Mouse (Mus musculus) heart, embryonic 12.5 days (tissue): ENCODE measurements around the gene Mtmr2. TPM values are rescaled to one million over a fixed set of nuclear protein-coding genes. Genes with fewer than 3 reads are reported as not detected.

Experiments used
- ATAC-seq: fragments of 200-750 bp; cut with Nextera tagmentation; 2 replicates; pipeline ENCODE4 v1.8.0; 2017; ENCODE audit warnings: moderate TSS enrichment, moderate library complexity; ENCODE audit not compliant: insufficient number of reproducible peaks, low FRiP score
- H3K27ac ChIP-seq: fragments of 300-500 bp; sonication (generic); 2 replicates; pipeline ENCODE4 v1.5.1; 2016; ENCODE audit warnings: mild to moderate bottlenecking, moderate library complexity; ENCODE audit not compliant: poor library complexity, severe bottlenecking
- H3K27me3 ChIP-seq: fragments of 300-500 bp; sonication (generic); replicated peaks from 2 replicates; pipeline ENCODE4 v1.6.1; 2016; ENCODE audit warnings: mild to moderate bottlenecking, moderate library complexity
- H3K36me3 ChIP-seq: fragments of 300-500 bp; sonication (generic); 2 replicates; pipeline ENCODE4 v1.6.1; 2016; ENCODE audit warnings: mild to moderate bottlenecking, moderate library complexity
- H3K4me1 ChIP-seq: fragments of 300-500 bp; sonication (generic); replicated peaks from 2 replicates; pipeline ENCODE4 v1.6.1; 2016; ENCODE audit warnings: mild to moderate bottlenecking
- H3K4me2 ChIP-seq: fragments of 300-500 bp; sonication (generic); 2 replicates; pipeline ENCODE4 v1.6.1; 2016; ENCODE audit warnings: mild to moderate bottlenecking, moderate library complexity
- H3K4me3 ChIP-seq: fragments of 300-500 bp; sonication (generic); 2 replicates; pipeline ENCODE4 v1.5.1; 2016; ENCODE audit warnings: mild to moderate bottlenecking
- H3K9ac ChIP-seq: fragments of 300-500 bp; sonication (generic); 2 replicates; pipeline ENCODE4 v1.6.1; 2016; ENCODE audit warnings: mild to moderate bottlenecking, moderate library complexity
- H3K9me3 ChIP-seq: fragments of 300-500 bp; sonication (generic); replicated peaks from 2 replicates; pipeline ENCODE4 v1.6.1; 2016; ENCODE audit warnings: mild to moderate bottlenecking, moderate library complexity
- WGBS: fragments of 180-500 bp; shearing (Covaris S2); methylation state at CpG from one replicate; pipeline ENCODE4 v1.1.7; 2016; 5-methylcytosine and 5-hydroxymethylcytosine counted together
- polyA plus RNA-seq: library from polyadenylated mRNA; unstranded; fragments of >200 nt; fragmentation: Nextera tagmentation; extraction: Ambion mirVana; gene quantifications from 2 replicates; pipeline ENCODE4 v1.2.1, GENCODE M21; 2016

Mtmr2 gene
- polyA plus RNA-seq, 1 experiment from 2014 or later, result 57.9 TPM

DNA sequence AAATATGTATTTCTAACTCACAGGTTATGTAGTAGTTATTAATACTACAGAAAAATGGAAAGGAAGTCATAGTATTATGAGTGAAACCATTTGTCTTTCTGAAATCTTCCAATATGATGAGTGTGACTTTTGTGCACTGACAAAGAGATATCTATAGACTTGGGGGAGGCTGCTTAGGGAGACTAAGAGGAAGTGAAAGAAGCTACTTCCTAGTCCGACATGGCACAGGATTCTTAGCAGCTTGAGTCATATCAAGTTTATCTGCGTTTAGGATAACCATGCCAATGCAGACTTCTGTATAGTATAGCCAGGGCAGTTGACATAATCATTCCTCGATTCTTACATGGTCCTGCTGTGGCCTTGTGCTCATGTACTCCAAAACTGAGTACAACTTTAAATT, 87.0 kb downstream of the Mtmr2 start:
- no peak overlapping the region for H3K4me2 ChIP-seq
- no peak overlapping the region for H3K4me3 ChIP-seq
- H3K9ac ChIP-seq, result no peak overlapping the region
- H3K27ac ChIP-seq, result no peak overlapping the region
- H3K9me3 ChIP-seq, result no peaks in the 10 kb centered on the region
- peaks cover 74% of the 10 kb centered on the region for H3K36me3 ChIP-seq
- 78% methylated on average over 3 of the region's 3 CpGs for WGBS
- no peak for ATAC-seq
- no peaks in the 10 kb centered on the region for H3K27me3 ChIP-seq
- no peaks in the 10 kb centered on the region for H3K4me1 ChIP-seq

DNA sequence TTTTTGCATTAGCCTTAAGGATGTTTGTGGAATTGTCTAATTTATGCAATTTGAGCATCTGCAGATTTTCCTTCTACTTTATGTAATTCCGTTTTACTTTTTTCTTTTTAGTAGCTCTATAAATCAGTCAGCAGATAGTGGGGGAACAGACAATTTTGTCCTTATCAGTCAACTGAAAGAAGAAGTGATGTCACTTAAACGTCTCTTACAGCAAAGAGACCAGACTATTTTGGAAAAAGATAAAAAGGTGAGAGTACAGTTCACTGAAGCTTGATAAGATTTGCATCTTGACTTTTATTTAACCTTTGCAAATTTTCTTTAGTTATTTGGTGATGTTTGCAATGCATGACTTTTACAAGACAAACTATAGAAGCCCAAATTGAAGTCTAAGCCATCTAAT, 88.5 kb downstream of the Mtmr2 start:
- H3K27me3 ChIP-seq, result no peaks in the 10 kb centered on the region
- H3K36me3 ChIP-seq, result peaks cover 74% of the 10 kb centered on the region
- no peak overlapping the region for H3K4me2 ChIP-seq
- ATAC-seq, result no peak
- WGBS, result 42% methylated on average over 2 of the region's 2 CpGs
- no peak overlapping the region for H3K27ac ChIP-seq
- H3K4me1 ChIP-seq, result no peaks in the 10 kb centered on the region
- no peak overlapping the region for H3K9ac ChIP-seq
- no peak overlapping the region for H3K4me3 ChIP-seq
- no peaks in the 10 kb centered on the region for H3K9me3 ChIP-seq

DNA sequence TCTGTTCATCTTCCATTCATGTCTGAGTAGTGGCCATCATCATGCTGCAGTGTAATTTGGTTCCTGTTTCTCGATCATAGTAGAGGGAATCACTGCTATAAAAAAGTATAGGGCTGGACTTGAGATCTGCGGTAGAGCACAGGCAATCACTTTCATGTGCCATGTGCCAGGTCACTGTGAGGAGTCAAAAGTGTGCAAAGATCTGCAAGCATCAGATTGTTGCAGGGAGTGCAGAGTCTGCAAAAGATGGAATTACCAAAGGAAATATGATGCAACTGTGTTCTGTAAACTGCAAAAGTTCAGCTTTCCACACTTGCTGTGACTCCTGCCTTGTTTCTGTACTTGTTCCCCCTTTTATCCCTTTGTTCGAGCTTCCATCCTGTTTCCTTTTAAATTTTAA, 99.4 kb downstream of the Mtmr2 start:
- 85% methylated on average over 3 of the region's 3 CpGs for WGBS
- peaks cover 3% of the 10 kb centered on the region; the same call in 1 of the 2 replicates for H3K4me1 ChIP-seq
- no peak for ATAC-seq
- no peak overlapping the region for H3K4me3 ChIP-seq
- no peak overlapping the region for H3K4me2 ChIP-seq
- H3K9me3 ChIP-seq, result no peaks in the 10 kb centered on the region
- no peak overlapping the region for H3K27ac ChIP-seq
- H3K36me3 ChIP-seq, result peaks cover 20% of the 10 kb centered on the region
- H3K9ac ChIP-seq, result no peak overlapping the region
- H3K27me3 ChIP-seq, result no peaks in the 10 kb centered on the region

DNA sequence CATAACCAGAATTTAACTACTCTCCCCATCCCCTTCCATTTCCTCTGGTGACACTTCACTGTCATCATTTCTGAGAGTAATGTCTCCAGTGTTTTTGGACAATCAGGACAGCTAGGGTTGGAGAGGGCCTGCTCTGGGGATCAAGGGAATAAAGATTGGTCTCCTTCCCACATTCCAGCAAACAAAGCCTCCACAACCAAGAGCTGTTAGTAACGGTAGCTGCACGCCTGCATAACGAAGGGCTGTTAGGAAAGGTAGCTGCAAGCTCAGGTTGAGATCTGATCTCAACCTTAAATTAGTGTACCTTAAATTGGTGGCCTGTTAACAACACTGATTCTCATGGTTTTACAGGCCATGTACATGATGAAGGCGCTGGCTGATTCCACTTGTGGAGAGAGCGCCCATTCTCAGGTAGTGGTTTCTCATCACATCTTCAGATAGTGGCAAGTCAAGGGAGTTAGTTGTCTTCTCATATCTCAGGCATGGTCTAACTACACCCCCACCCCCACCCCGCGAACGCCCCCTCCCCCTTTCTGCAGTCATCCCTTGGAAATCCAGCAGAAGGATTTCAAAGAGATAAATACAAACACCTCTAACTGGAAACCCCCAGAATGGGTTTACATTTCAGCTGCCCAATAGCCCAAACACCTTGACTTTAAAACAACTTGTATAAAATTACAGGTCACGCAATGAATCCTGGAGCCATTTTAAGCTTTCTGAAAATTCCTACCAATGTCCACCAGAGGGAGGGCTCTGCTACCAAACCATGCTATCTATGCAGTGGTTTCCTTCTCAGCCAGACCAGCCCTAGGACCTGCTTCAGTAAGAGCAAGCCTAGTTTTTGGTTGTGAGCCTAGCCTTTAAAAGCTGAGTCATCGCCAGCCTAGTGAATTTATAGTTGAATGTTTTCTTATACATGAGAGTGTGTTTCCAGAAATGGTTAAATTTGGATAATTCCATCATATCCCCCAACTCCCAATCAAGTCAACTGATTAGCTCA, 100.6 kb downstream of the Mtmr2 start:
- Histone ChIP-seq H3K4me1 (peaks cover 3% of the 10 kb centered on the region; the same call in 1 of the 2 replicates), H3K9me3 (no peaks in the 10 kb centered on the region), H3K9ac (no peak overlapping the region), H3K4me3 (no peak overlapping the region), H3K27me3 (no peaks in the 10 kb centered on the region), H3K27ac (no peak overlapping the region), H3K4me2 (no peak overlapping the region), H3K36me3 (peaks cover 13% of the 10 kb centered on the region)
- WGBS, result 69% methylated on average over 10 of the region's 10 CpGs
- no peak for ATAC-seq

GRCm38 (mm10) chr9:13853876-13854275, 105.7 kb downstream of the Mtmr2 start:
- ATAC-seq, result no peak
- WGBS, result 57% methylated on average over 3 of the region's 3 CpGs
- H3K4me3 ChIP-seq, result no peak overlapping the region

More at GRCm38 (mm10) chr9:13853876-13854275, 105.7 kb downstream of the Mtmr2 start:
- no peak overlapping the region for H3K4me2 ChIP-seq
- peaks cover 6% of the 10 kb centered on the region; the same call in 1 of the 2 replicates for H3K4me1 ChIP-seq
- H3K27me3 ChIP-seq, result no peaks in the 10 kb centered on the region
- H3K27ac ChIP-seq, result no peak overlapping the region
- H3K36me3 ChIP-seq, result no peaks in the 10 kb centered on the region
- no peaks in the 10 kb centered on the region for H3K9me3 ChIP-seq
- no peak overlapping the region for H3K9ac ChIP-seq

Other genes with a start within 250 kb of the Mtmr2 start
- gene Cep57, start 78.7 kb downstream of the Mtmr2 start, polyA plus RNA-seq, result 41.0 and 42.7 TPM in 2 replicates
- 19.8 and 21.3 TPM in 2 replicates for gene Fam76b, start 79.3 kb downstream of the Mtmr2 start, polyA plus RNA-seq